Mouse (Mus musculus) erythroid progenitor cell, adult 5-6 weeks (primary cell): ENCODE data around the gene Gsto2. TPM values are rescaled to one million over a fixed set of nuclear protein-coding genes. Genes with fewer than 3 reads are reported as not detected.
A peak's percentile ranks its signal among the peaks of the same experiment; 100 is the strongest.
"Not testable (repeated sequence)": the region's sequence is repeated elsewhere in the genome, so short reads cannot be mapped to it uniquely, and the experiment has no call there.

Experiments used
- ATAC-seq: replicated peaks from 2 replicates; pipeline ENCODE4 v1.8.0; 2016; ENCODE audit warnings: moderate number of reproducible peaks, mild to moderate bottlenecking, moderate TSS enrichment, inconsistent platforms; ENCODE audit not compliant: poor library complexity, low FRiP score, severe bottlenecking
- total RNA-seq, 2 experiments: library from RNA; stranded (forward) in 1 of 2; stranded (reverse) in 1 of 2; fragments of 150-400 nt in 1 of 2; fragments of 186-747, 209-891 nt in 1 of 2; gene quantifications; 2 replicates each; pipeline versions ENCODE4 v1.2.3 to v1.2.4; 2015 to 2017; ENCODE audit warnings: low replicate concordance in 2 of 2

Gsto2 gene
- total RNA-seq (2015; ENCODE audit: low replicate concordance) (not detected in 2 replicates), total RNA-seq (2017; ENCODE audit: low replicate concordance) (not detected in 2 replicates)

GRCm38 (mm10) chr19:47865353-47865947 is at the start of gene Gsto2:
Gsto2 (plus strand) TSS chr19:47865534.
- peak; percentile 100 for ATAC-seq

GRCm38 (mm10) chr19:47817692-47818091 is 47.6 kb upstream of the Gsto2 start:
- no peak for ATAC-seq

GRCm38 (mm10) chr19:47820832-47821493 is 44.4 kb upstream of the Gsto2 start:
- peak; percentile 61; the same call in 1 of the 2 replicates for ATAC-seq

GRCm38 (mm10) chr19:47821494-47821872 is 43.9 kb upstream of the Gsto2 start:
- no peak for ATAC-seq

GRCm38 (mm10) chr19:47822143-47822796 is 43.1 kb upstream of the Gsto2 start:
- no peak for ATAC-seq

- no peak for ATAC-seq
These were observed 41.3 kb upstream of the Gsto2 start for GRCm38 (mm10) chr19:47824026-47824425.

- no peak for ATAC-seq
These were observed 35.4 kb upstream of the Gsto2 start for GRCm38 (mm10) chr19:47829913-47830450.

GRCm38 (mm10) chr19:47831111-47831510 is 34.2 kb upstream of the Gsto2 start:
- no peak for ATAC-seq

GRCm38 (mm10) chr19:47832316-47832715 is 33.0 kb upstream of the Gsto2 start:
- ATAC-seq = no peak

GRCm38 (mm10) chr19:47834614-47835013 is 30.7 kb upstream of the Gsto2 start:
- no peak for ATAC-seq

- ATAC-seq = no peak
These were observed 29.6 kb upstream of the Gsto2 start for GRCm38 (mm10) chr19:47835776-47836175.

GRCm38 (mm10) chr19:47836701-47837526 is 28.4 kb upstream of the Gsto2 start:
- no peak for ATAC-seq

GRCm38 (mm10) chr19:47837527-47837901 is 27.8 kb upstream of the Gsto2 start:
- ATAC-seq = no peak

GRCm38 (mm10) chr19:47841234-47841633 is 24.1 kb upstream of the Gsto2 start:
- not testable (repeated sequence) for ATAC-seq

GRCm38 (mm10) chr19:47849735-47850134 is 15.6 kb upstream of the Gsto2 start:
- no peak for ATAC-seq

- not testable (repeated sequence) for ATAC-seq
These were observed 13.2 kb upstream of the Gsto2 start for GRCm38 (mm10) chr19:47852131-47852530.

GRCm38 (mm10) chr19:47853053-47853452 is 12.3 kb upstream of the Gsto2 start:
- ATAC-seq = no peak

GRCm38 (mm10) chr19:47853951-47854795 is 11.2 kb upstream of the Gsto2 start:
- peak; percentile 43 for ATAC-seq
